Mouse (Mus musculus): ENCODE measurements around the gene Asb2.

- TF ChIP-seq TBP (conservative IDR thresholded peaks at IDR 0.05; ENCODE audit: low read depth, low read length): no peak
- no peak for TF ChIP-seq CTCF (conservative IDR thresholded peaks at IDR 0.05 in 1 of 2, IDR thresholded peaks at IDR 0.05 in 1 of 2; ENCODE audit: low read depth in 2 of 2, low read length in 2 of 2)
- TF ChIP-seq POLR2A (IDR thresholded peaks at IDR 0.05; ENCODE audit: low read depth, low read length): no peak
- no peak for TF ChIP-seq SIN3A (IDR thresholded peaks at IDR 0.05; ENCODE audit: low read length)
- TF ChIP-seq POLR2AphosphoS2 (IDR thresholded peaks at IDR 0.05; ENCODE audit: low read depth, low read length): no peak
Measured at GRCm38 (mm10) chr12:103362336-103362735, 6.5 kb upstream of the Asb2 start.
